Mouse (Mus musculus) midbrain, postnatal 0 days (tissue): Measurements from ENCODE around the gene Slc27a1. TPM values are rescaled to one million over a fixed set of nuclear protein-coding genes. Genes with fewer than 3 reads are reported as not detected.

Experiments
- ATAC-seq: fragments of 200-750 bp; cut with Nextera tagmentation; 2 replicates; pipeline ENCODE4 v1.8.0; 2017; ENCODE audit warnings: moderate number of reproducible peaks, mild to moderate bottlenecking, moderate TSS enrichment, moderate library complexity; ENCODE audit not compliant: low FRiP score
- DNase-seq: peaks from one replicate; pipeline ENCODE4 v3.0.0-alpha.2; 2015; ENCODE audit warnings: low spot score
- H3K27ac ChIP-seq: fragments of 300-500 bp; sonication (generic); 2 replicates; pipeline ENCODE4 v1.5.1; 2014; ENCODE audit warnings: low read depth, mild to moderate bottlenecking, low read length, mixed read lengths
- H3K27me3 ChIP-seq: fragments of 300-500 bp; sonication (generic); 2 replicates; pipeline ENCODE4 v1.6.1; 2014; ENCODE audit warnings: low read length, control low read depth, mixed read lengths; ENCODE audit not compliant: insufficient read depth
- H3K36me3 ChIP-seq: fragments of 300-500 bp; sonication (generic); 2 replicates; pipeline ENCODE4 v1.6.1; 2014; ENCODE audit warnings: low read length, control low read depth, mixed read lengths; ENCODE audit not compliant: insufficient read depth
- H3K4me1 ChIP-seq: fragments of 300-500 bp; sonication (generic); 2 replicates; pipeline ENCODE4 v1.6.1; 2014; ENCODE audit warnings: mild to moderate bottlenecking, control low read depth, antibody characterized with exemption, low read length, mixed read lengths; ENCODE audit not compliant: insufficient read depth
- H3K4me2 ChIP-seq: fragments of 300-500 bp; sonication (generic); 2 replicates; pipeline ENCODE4 v1.6.1; 2014; ENCODE audit warnings: low read depth, mild to moderate bottlenecking, low read length, mixed read lengths; ENCODE audit not compliant: poor library complexity, severe bottlenecking
- H3K4me3 ChIP-seq: fragments of 300-500 bp; sonication (generic); 2 replicates; pipeline ENCODE4 v1.5.1; 2014; ENCODE audit warnings: low read depth, mild to moderate bottlenecking, low read length, moderate library complexity
- H3K9ac ChIP-seq: fragments of 300-500 bp; sonication (generic); replicated peaks from 2 replicates; pipeline ENCODE4 v1.6.1; 2014; ENCODE audit warnings: mild to moderate bottlenecking, low read length, moderate library complexity, mixed read lengths; ENCODE audit not compliant: poor library complexity, severe bottlenecking
- H3K9me3 ChIP-seq: fragments of 300-500 bp; sonication (generic); 2 replicates; pipeline ENCODE4 v1.6.1; 2016; ENCODE audit warnings: low read length, control low read depth
- CTCF ChIP-seq: IDR thresholded peaks from 2 replicates; pipeline ENCODE4 v1.5.1; 2016; ENCODE audit warnings: antibody characterized with exemption, mild to moderate bottlenecking
- WGBS: fragments of 180-500 bp; shearing (Covaris S2); extraction: QIAGEN DNeasy Blood & Tissue Kit; methylation state at CpG from one replicate; pipeline ENCODE4 v1.1.7; 2014; 5-methylcytosine and 5-hydroxymethylcytosine counted together
- polyA plus RNA-seq: library from polyadenylated mRNA; unstranded; fragments of >200 nt; fragmentation: Nextera tagmentation; extraction: Ambion mirVana; gene quantifications from 2 replicates; pipeline ENCODE4 v1.2.1, GENCODE M21; 2015
- total RNA-seq: library from RNA; depleted of rRNA; stranded (reverse); fragments of >200 nt; gene quantifications from 2 replicates; pipeline ENCODE4 v1.2.3, GENCODE M21; 2014

The Slc27a1 gene
- total and polyA plus RNA-seq, 2 experiments from 2014 or later: 99.7 to 160 TPM

DNA sequence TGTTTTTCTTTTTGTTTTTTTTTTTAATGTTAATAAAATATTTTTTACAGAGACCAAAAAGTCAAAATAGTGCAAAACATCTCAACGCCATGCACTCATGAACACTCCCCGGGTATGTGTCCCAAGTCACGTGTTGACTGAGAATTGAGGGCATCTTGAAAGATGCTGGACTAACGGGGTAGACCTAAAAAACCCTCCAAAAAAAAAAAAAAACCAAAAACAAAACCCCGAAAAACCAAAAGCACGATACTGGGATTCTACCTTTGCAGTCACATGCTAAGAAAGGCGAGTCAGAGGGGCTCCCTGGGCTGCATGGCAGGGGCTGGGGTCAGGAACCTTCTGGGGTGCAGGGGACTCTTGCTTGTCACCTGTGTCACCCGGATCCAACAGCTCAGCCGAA, 58.1 kb downstream of the Slc27a1 start:
- Histone ChIP-seq H3K27ac (no peak overlapping the region), H3K27me3 (no peaks in the 10 kb centered on the region), H3K4me1 (0 out of 2 replicates have a peak, but pooled peaks cover 9% of the 10 kb centered on the region), H3K4me3 (no peak overlapping the region), H3K36me3 (peaks cover 17% of the 10 kb centered on the region), H3K4me2 (no peak overlapping the region), H3K9ac (no peak overlapping the region), H3K9me3 (no peaks in the 10 kb centered on the region)
- TF ChIP-seq CTCF: no peak
- ATAC-seq (no peak), DNase-seq (no peak)
- WGBS: 88% methylated on average over 9 of the region's 9 CpGs

- no peak; the same call in 1 of the 2 replicates for TF ChIP-seq CTCF
- ATAC-seq: no peak
- Histone ChIP-seq H3K36me3 (peaks cover 15% of the 10 kb centered on the region), H3K27me3 (no peaks in the 10 kb centered on the region), H3K4me3 (no peak overlapping the region), H3K9ac (no peak overlapping the region), H3K9me3 (no peaks in the 10 kb centered on the region), H3K4me2 (no peak overlapping the region), H3K4me1 (0 out of 2 replicates have a peak, but pooled peaks cover 9% of the 10 kb centered on the region), H3K27ac (peak overlapping the region; percentile 26; the same call in 1 of the 2 replicates)
- DNase-seq: no peak
- 55% methylated on average over 9 of the region's 9 CpGs for WGBS
These were observed 58.8 kb downstream of the Slc27a1 start for GRCm38 (mm10) chr8:71627265-71628099.

DNA sequence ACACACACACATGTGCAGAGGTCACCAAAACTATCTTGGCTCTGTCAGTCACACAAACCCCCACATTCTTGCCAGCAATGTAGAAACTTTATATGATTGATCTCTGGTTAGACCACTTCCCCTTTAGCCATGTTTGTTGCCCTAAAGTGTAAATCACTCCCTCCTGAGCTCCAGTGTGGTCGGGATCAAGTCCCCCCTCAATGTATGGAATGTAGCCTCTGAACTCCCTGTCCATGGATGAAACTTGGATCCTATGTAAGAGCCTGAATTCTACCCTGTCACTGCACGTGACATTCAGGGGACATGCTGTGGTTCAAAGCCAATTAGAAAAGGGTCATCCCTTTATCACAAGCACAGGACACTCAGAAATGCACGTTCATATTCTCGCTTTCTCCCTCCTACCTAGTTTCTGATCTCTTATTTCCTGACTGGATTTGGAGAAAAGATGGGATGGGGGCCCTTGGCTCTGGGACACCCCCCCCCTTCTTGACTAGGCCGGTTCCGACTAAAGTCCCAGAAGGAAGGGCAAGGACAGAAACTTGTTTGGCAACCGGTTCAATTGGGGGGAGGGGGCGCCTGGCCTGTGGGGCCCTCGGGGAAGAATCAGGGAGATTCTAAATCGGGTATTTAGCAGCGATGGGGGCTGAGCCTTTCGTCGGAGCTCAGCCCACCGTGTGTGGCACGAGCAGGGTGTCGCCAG, 59.9 kb downstream of the Slc27a1 start:
- peaks cover 12% of the 10 kb centered on the region for H3K36me3 ChIP-seq
- DNase-seq: no peak
- ATAC-seq: no peak
- peak overlapping the region; percentile 39 for H3K4me3 ChIP-seq
- H3K27me3 ChIP-seq: no peaks in the 10 kb centered on the region
- TF ChIP-seq CTCF: no peak
- H3K4me2 ChIP-seq: peak overlapping the region; percentile 84
- H3K9ac ChIP-seq: peak overlapping the region; percentile 20
- WGBS: 9% methylated on average over 10 of the region's 16 CpGs
- H3K4me1 ChIP-seq: 0 out of 2 replicates have a peak, but pooled peaks cover 9% of the 10 kb centered on the region
- H3K9me3 ChIP-seq: no peaks in the 10 kb centered on the region
- peak overlapping the region; percentile 72 for H3K27ac ChIP-seq

DNA sequence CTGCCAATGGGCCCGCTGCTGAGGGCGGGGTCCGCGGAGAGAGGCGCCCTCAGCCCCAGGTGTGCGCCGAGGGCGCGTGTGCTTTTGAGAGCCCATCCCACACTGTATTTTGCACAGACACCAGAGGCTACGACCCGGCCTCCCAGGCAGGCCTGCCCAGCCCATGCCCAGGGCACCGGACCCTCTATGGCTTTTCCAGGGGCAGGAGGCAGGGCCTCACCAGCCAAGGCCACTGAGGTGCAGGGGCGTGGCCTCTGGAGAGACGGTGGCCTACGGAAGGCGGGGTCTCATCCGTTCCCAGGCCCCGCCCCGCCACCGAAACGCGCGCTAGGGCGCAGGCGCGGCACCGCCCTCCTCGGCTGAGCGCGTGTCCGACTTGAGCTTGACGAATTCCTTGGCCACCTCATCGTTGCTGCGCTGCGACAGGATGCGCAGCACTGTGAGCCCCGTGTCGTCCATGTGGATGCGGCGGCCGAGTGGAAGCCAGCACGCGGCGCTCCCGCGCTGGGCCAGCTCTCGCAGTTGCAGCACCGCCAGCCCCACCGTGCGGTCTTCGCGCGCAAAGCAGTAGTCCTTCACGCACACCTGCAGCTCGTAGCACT, 60.5 kb downstream of the Slc27a1 start:
- peak overlapping the region; percentile 72 for H3K27ac ChIP-seq
- H3K4me2 ChIP-seq: peak overlapping the region; percentile 84
- 0% methylated on average over 46 of the region's 55 CpGs for WGBS
- H3K27me3 ChIP-seq: no peaks in the 10 kb centered on the region
- peak; percentile 73 for TF ChIP-seq CTCF
- peaks cover 9% of the 10 kb centered on the region; the same call in 1 of the 2 replicates for H3K36me3 ChIP-seq
- DNase-seq: peak; percentile 93
- H3K4me1 ChIP-seq: 0 out of 2 replicates have a peak, but pooled peaks cover 9% of the 10 kb centered on the region
- peak overlapping the region; percentile 20 for H3K9ac ChIP-seq
- peak; percentile 87 for ATAC-seq
- no peaks in the 10 kb centered on the region for H3K9me3 ChIP-seq
- peak overlapping the region; percentile 39 for H3K4me3 ChIP-seq

DNA sequence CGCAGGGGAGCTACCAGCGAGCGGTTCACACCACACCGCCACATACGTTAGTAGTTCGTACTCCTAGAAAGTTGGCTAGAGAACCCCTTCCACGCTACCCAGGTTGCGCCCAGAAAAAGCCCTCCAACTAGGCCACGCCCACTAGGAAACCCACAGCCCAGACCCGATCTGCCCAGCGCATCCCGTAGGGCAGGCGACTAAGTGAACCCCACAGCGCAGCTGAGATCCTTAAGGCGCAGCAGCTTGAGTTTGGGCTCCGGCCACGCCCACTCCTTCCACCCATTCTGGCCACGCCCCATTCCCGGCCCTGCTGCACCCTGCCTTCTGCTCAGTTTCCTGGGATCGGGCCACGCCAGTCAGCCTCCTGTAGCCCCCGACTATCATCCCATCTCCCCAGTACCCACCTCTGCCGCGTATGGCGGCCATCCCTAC, 61.1 kb downstream of the Slc27a1 start:
- Histone ChIP-seq H3K4me2 (peak overlapping the region; percentile 84), H3K4me1 (0 out of 2 replicates have a peak, but pooled peaks cover 9% of the 10 kb centered on the region), H3K9ac (peak overlapping the region; percentile 20; the same call in 1 of the 2 replicates), H3K36me3 (peaks cover 9% of the 10 kb centered on the region; the same call in 1 of the 2 replicates), H3K27me3 (no peaks in the 10 kb centered on the region), H3K9me3 (no peaks in the 10 kb centered on the region), H3K27ac (peak overlapping the region; percentile 72; the same call in 1 of the 2 replicates), H3K4me3 (peak overlapping the region; percentile 39)
- DNase-seq (no peak), ATAC-seq (peak; percentile 15; the same call in 1 of the 2 replicates)
- TF ChIP-seq CTCF: no peak
- WGBS: 5% methylated on average over 25 of the region's 25 CpGs
